Comparison of ENCODE assay signal across 8 mouse cellular contexts in the genomic region with DNA sequence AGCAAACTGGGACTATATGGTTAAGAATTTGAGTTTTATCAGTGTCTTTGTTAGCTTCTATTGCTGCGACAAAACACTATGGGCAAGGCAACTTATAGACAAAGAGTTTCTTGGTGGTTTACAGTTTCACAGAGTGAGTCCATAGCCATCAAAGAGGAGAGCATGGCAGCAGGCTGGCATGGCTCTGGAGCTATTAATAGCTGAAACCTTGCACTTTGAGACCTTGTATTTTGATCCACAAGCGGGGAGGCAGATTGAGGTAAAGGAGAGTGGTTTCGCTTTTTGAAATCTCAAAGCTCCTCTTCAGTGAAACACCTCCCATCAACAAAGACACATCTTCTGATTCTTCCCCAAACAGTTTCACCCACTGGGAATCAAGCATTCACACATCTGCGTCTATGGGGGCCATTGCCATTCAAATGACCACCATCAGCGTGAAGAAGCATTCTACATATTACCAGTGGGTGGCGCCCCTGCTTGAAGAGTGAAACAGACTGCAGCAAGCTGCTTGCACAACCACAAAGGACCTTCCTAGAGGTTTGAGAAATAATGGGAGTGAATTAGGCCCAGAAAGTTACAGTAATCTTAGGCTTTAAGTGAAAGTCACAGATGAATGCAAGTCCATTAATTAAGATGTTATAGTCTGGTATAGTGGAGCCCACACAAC. TPM values are rescaled to one million over a fixed set of nuclear protein-coding genes. Genes with fewer than 3 reads are reported as not detected.
A peak's percentile ranks its signal among the peaks of the same experiment; 100 is the strongest.
DNase-seq lines count a peak whose midpoint lies in the region; ATAC-seq and TF ChIP-seq lines count a peak whose summit lies in the region.

No protein-coding gene starts in this region.

- H3K4me1 ChIP-seq in spleen, adult 2 months (ENCODE audit: control insufficient read depth, insufficient read depth, insufficient read length), result no peaks in the 10 kb centered on the region

- peak; percentile 80; the same call in 1 of the 2 replicates for ATAC-seq in megakaryocyte-erythroid progenitor cell, adult 5-6 weeks (replicated peaks; ENCODE audit: low FRiP score, low TSS enrichment, poor library complexity, severe bottlenecking)
- no peak for ATAC-seq in inflammation-experienced regulatory T-cells, adult 6 months

- WGBS in spleen, adult 2 months, result 64% methylated on average over 6 of the region's 6 CpGs

- H3K27me3 ChIP-seq in spleen, adult 2 months (ENCODE audit: control insufficient read depth, insufficient read depth, low read length), result no peaks in the 10 kb centered on the region

- H3K36me3 ChIP-seq in spleen, adult 2 months (ENCODE audit: control insufficient read depth, insufficient read depth, low read length), result no peaks in the 10 kb centered on the region

- H3K27ac ChIP-seq in spleen, adult 2 months (ENCODE audit: insufficient read depth, low read length), result no peak overlapping the region

- no peak for TF ChIP-seq POLR2A in spleen, adult 2 months (IDR thresholded peaks at IDR 0.05; ENCODE audit: low read depth, low read length)

- peak; percentile 43; the same call in 1 of the 2 replicates for TF ChIP-seq CTCF in spleen, adult 2 months (IDR thresholded peaks at IDR 0.05; ENCODE audit: extremely low read depth, insufficient read depth, insufficient read length, insufficient replicate concordance)

- peak; percentile 63 for DNase-seq in gastrocnemius, adult 18-20 months (ENCODE audit: low spot score)
- DNase-seq in gastrocnemius, adult 8-10 months (ENCODE audit: low spot score in 2 of 2), result no peak
- DNase-seq in spleen, adult 2 months (ENCODE audit: low read depth in 1 of 2, low spot score in 2 of 2), result peak in 1 of 2 experiments; percentile 20
- no peak for DNase-seq in spleen, adult 12 weeks (ENCODE audit: low spot score)
- peak; percentile 45 for DNase-seq in embryo, embryonic 11.5 days (ENCODE audit: low read depth, low spot score)
- DNase-seq in kidney, adult 18-20 months, result peak; percentile 77

- no peak overlapping the region for H3K4me3 ChIP-seq in spleen, adult 2 months (ENCODE audit: extremely low read depth, insufficient read depth, insufficient read length)

RNA-seq across cellular contexts. Expression of a gene that starts 11.4 kb away (rescaled TPM):
- total RNA-seq in gastrocnemius, adult 18-20 months (2021), result 10 to 100 TPM; 10.0 to 11.6 TPM
- total RNA-seq in gastrocnemius, adult 8-10 months (2022), result 10 to 100 TPM; 10.1 to 12.5 (median 10.7) TPM
- 1.4 and 1.7 TPM in 2 replicates for polyA plus RNA-seq in spleen, adult 2 months (2012; rRNA removed)
- total RNA-seq in megakaryocyte-erythroid progenitor cell, adult 5-6 weeks (2014; fragmentation: Nextera tagmentation), result 12.4 and 16.4 TPM in 2 replicates
- 21.8 and 32.1 TPM in 2 replicates for total RNA-seq in megakaryocyte-erythroid progenitor cell, adult 5-6 weeks (2017)
- polyA plus RNA-seq in inflammation-experienced regulatory T-cells, adult 6 months (2017; shearing (Covaris generic)), result 1 to 10 TPM; 7.4 to 9.1 (median 8.0) TPM

RNA-seq across cellular contexts. Expression of a gene that starts 18.4 kb away (rescaled TPM):
- 10 to 100 TPM; 11.6 to 13.7 TPM for total RNA-seq in gastrocnemius, adult 18-20 months (2021)
- 10 to 100 TPM; 10.9 to 15.6 (median 11.8) TPM for total RNA-seq in gastrocnemius, adult 8-10 months (2022)
- polyA plus RNA-seq in spleen, adult 2 months (2012; rRNA removed), result 2.6 and 3.1 TPM in 2 replicates
- total RNA-seq in megakaryocyte-erythroid progenitor cell, adult 5-6 weeks (2014; fragmentation: Nextera tagmentation), result 21.5 and 30.5 TPM in 2 replicates
- total RNA-seq in megakaryocyte-erythroid progenitor cell, adult 5-6 weeks (2017), result 13.8 and 24.5 TPM in 2 replicates
- 1 to 10 TPM; 5.3 to 7.9 (median 7.4) TPM for polyA plus RNA-seq in inflammation-experienced regulatory T-cells, adult 6 months (2017; shearing (Covaris generic))

Comparison
In these comparisons a context has a peak if more than half of its experiments do, and no peak if none do; other contexts are left out.
1. DNase-seq: peak in gastrocnemius, adult 18-20 months (single experiment), embryo, embryonic 11.5 days (single experiment) and kidney, adult 18-20 months (single experiment); none in gastrocnemius, adult 8-10 months (0 of 2) and spleen, adult 12 weeks (single experiment).